Mouse (Mus musculus) olfactory bulb, adult 2 months (tissue): Measurements from ENCODE around the gene Myo1c.

Experiments used
- CTCF ChIP-seq: fragments of 200-500 bp; IDR thresholded peaks from 2 replicates; pipeline ENCODE4 v1.5.1; 2012; ENCODE audit warnings: low read depth, mild to moderate bottlenecking, low read length, moderate library complexity; ENCODE audit not compliant: insufficient read depth
- POLR2A ChIP-seq: fragments of 200-500 bp; IDR thresholded peaks from 2 replicates; pipeline ENCODE4 v1.6.1; 2012; ENCODE audit warnings: mild to moderate bottlenecking, low read depth, low read length, moderate library complexity; ENCODE audit not compliant: insufficient read depth

DNA sequence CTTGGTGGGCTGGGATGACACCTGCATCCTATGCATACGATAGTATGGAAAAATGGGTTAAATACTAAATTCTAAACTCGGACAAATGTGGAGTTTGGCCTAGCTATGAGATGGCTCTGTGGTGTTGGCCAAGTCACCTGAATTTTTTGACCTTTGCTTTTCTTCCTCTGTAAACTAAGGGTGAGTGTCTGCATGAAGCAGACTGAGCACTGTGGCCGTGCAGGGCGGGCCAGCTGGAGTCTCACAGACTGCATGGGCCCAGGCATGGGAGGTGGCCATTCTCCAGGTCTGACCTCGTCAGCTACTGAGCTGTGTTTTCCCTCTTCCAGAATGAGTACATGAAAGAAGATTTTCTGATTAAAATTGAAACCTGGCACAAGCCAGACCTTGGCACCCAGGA lies 41.5 kb upstream of the Myo1c start:
- TF ChIP-seq POLR2A (no peak), CTCF (no peak)
